Mouse (Mus musculus): ENCODE measurements at regions not wholly inside any gene's neighbourhood (a gene's known extent, or its start where the extent isn't known, plus 50 kb on each side); places are given as distances from the start of the nearest gene placed in this dataset.

DNA sequence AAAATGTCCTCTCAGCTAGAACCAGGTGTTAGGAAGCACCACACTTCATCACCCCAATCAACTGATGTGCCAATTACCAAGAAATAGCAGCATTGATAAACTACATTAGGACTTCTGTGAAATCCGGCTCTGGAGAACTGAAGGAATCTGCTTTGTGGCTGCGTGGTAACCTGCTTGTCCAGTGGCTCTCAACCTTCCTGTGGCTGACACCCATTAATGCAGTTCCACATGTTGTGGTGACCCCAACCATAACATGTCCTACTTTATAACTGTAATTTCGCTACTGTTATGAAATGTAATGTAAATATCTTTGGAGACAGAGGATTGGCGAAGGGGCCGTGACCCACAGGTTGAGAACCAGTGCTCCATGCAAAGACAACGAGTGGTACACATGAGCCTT, 136.7 kb downstream of the Gm11011 start:
- no peak for DNase-seq (ENCODE audit: low read depth)

DNA sequence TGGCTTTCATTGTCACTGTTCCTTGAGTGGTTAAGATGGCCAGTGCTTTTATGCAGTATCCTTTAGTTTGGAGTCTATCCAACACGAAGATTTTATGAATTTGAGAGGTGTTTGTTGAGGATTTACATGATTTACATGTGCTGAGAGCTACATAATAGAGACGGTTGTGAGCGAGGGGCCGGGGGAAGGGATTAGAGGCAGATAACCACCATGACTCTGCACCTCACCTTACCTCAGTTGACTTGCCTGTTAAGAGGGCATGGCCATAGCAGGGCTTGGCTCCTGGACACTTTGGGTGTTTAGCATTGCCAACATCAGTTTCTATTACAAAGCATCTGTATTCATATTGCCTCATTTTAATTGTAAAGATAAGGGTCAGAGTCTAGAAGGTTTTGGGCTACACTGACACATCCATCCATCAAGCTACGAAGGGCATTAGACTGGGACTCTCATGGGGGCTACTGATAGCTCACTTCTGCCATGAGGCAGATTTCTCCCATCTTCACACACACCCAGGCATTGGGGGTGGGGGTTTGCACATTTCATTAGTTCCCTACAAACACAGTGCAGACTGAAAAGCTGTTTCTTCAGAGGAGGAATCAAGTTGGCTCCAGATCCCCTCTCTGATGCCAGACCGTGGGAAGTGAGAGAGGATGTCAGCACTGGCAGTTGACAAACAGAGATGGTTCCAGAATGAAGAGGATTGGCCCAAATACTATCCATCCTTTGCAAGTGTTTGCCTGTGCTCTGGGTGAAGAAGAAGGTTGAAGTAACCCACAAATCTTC, 139.9 kb downstream of the Gm11011 start:
- no peak for DNase-seq (ENCODE audit: low read depth)

DNA sequence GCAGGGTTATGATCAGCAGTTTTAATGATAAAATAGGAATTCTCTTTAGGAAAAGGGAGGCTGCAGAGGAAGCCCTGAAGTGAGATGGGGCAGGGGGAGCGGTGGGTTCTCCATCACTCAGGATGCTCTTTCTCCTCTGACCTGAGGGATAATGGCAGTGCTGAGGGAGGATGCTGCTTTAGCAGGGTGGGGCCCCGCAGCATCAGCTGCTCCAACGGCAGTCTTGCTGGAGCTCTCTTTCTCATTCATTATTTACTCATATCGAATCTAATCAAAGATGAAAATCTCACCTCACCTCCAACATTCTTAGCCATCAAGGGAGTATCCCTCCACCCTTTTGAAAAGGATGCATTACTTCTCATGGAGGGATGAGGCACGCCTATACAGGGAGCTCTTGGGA, 141.7 kb downstream of the Gm11011 start:
- no peak for DNase-seq (ENCODE audit: low read depth)

DNA sequence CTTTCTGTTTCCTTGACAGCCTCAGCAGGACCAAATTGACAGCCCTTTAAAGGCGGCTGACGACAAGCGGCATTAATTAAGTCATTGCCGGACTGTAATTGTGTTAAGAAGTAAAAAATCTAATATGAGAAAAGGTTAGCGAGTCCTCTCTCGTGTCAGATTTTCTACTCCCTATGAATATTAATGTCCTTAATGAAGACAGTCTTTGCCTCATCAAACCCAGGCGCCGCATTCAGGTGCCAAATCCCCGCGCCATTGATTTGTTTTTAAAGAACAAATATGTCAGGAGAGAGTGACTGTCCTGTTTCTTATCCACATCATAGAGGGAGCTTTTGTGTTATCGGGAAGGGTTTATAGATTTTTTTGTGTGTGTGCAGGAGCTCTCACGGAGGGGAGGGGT, 142.2 kb downstream of the Gm11011 start:
- no peak for DNase-seq (ENCODE audit: low read depth)

DNA sequence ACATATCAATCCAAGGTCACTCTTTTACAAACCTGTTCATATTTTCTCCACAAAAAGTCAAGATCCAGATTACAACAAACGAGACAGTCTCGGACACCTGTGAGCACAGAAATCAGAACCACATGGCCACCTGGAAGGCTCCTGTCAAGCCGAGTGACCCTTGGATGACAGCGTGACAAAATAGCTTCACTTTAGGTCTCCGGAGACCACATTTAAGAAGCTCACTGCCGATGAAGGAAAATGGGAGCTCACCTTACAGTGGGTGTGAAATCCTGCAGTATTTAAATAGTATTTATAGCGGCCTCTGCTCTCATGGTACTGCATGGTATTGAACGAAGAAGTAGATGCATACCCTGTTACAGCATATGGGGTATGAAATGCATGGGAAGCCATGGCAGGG, 144.3 kb downstream of the Gm11011 start:
- DNase-seq (ENCODE audit: low read depth): no peak

DNA sequence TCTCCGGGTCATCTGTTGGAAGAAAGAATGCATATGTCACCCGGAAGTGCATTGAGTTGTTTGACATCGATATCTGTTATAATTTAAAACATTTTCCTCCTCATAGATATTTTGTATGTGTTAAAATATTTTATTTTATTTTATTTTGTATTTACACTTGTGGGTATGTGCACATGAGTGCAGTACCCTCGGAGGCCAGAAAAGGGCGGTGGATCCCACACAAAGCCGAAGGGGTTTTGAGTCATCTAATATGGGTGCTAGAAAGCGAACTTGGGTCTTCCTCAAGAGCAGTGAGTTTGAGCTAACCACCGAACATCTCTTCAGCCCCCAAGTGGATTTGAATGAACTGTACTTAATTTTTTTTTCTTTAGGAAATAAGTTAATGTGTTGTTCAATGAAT, 156.0 kb downstream of the Gm11011 start:
- DNase-seq (ENCODE audit: low read depth): peak; percentile 3

DNA sequence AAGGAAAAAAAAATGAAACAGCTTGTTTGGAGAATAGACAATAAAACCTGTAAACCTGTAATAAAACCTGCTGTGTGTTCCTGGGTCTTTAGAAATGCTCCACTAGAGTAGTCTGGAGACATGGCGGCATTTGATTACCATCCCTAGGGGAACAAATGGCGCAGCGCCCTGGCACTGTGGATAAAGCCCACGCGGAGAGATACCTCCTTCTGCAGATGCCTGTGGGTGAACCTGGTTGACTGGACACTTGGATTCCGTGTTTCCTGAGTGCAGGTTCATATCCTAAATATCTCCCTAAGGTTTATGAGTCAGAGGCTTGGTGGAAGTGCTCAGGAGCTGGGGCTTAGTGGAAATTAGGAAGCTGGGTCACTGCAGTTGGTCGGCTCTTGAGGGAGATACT, 158.1 kb downstream of the Gm11011 start:
- no peak for DNase-seq (ENCODE audit: low read depth)

DNA sequence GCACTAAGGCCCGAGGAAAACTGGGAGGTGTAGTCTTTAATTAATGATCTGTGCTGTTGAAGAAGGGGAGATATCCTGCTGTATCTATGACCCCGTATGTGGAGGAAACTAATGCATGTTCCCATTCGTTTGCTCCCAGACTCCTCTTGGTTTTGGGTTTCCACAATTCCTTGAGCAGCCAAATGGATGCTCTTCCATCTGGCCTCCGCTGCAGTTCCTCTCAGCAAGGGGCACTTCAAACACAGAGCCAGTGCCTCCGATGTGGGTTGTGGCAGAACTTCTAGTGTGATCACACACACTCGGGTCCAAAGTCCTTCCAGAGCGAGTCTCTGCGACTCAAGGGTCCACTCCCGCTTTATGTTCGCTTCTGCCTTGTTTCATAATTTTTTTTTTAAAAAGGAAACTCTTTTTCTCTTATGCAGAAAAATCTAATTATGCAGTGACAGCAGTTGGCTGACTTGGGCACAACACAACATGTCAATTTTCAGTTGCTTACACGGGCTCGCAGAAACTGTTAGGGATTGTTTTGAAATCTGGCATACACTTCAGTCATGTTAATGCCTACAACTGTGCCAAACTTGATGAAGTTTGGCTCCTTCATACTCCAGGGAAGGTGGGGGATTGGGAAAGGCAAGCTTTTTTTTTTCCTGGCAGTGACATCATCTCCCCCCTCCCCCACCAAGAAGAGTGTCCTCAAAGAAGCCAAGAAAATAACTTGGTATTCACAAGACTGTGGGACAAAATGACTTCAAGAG, 163.2 kb downstream of the Gm11011 start:
- no peak for DNase-seq (ENCODE audit: low read depth)

DNA sequence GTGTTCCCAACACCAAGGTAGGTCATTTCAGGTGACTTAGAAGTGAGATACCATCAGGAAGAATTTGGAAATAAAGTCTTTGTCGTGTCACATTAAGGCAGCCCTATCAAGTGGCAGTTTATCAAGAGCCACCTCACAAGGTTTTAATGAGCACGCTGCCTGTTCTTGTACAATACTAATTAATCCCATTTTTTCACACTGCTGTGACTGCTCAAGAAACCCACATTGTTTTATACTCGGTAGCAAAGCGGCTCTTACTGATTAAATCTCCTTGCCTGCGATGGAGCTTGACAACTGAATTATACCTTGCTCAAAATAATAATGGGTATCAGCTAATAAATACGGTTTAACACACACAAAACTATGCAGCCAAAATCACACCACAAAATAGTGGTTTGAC, 175.2 kb downstream of the Gm11011 start:
- DNase-seq (ENCODE audit: low read depth): no peak

DNA sequence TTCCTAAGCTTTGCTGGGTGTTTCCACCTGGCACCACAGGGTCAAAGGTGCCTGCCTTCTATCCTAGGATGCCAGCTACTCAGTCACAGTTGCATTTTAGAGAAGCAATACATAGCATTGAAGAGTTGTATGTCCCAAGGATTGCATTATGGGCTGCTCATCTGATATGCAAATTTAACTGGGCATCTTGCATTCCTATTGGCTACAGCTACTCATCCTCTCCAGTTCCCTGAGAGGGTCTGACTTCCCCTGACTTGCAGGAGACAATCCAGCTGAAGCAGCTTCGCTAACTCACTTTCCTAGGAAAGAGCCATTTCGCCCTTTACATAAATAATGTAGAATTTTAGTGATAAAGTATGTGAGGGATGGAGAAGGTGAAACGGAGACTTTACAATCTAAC, 177.5 kb downstream of the Gm11011 start:
- DNase-seq (ENCODE audit: low read depth): no peak

DNA sequence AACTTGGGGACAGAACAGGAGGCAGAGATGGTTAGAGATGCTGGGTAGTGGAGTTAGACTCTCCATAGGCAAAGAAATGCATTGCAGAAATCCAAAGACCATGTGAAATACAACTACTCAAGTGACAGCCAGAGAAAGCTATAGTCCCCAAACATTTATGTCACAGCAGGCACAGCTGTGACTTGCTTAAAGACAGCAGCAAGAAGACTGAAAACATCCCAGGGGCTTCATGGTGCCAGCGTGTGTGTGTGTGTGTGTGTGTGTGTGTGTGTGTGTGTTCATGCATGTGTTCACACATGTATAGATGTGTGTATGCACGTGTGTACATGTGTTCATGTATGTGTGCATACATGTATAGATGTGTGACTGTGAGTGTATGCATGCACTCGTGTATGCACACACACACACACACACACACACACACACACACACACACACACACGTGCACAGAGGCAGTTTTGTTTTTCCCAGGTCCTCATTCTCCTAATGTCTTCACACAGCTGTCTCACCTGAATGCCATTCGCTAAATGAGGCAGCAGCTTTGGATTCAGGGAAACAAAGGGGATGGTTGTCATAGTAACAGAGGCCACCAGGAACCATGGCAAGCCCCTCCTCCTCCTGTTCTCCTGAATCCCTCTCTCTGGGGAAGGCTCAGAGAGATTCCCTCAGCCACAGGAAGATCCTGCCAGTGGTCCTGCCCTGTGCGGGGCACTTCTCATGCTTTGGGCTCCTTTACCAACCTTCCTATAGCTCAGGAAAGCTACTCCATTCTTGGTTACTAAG, 182.4 kb downstream of the Gm11011 start:
- no peak for DNase-seq (ENCODE audit: low read depth)

DNA sequence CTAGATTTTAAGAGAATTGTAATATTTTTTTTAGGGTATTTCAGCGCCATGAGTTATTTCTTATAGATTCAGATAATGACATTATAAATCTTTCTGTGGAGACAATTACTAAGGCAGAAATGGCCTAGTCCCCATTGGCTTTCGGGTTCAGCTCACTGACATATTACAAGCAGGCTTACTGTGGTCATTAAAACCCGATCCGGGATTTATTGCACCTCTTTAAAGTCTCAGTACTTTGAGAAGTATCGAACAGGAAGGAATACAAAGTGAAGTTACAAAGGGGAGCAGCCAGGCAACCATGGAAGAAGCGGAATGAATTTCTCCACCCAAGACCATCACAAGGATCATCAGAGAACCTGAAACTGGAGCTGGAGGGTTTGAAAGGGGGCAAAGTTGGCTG, 189.8 kb downstream of the Gm11011 start:
- DNase-seq (ENCODE audit: low read depth): no peak

DNA sequence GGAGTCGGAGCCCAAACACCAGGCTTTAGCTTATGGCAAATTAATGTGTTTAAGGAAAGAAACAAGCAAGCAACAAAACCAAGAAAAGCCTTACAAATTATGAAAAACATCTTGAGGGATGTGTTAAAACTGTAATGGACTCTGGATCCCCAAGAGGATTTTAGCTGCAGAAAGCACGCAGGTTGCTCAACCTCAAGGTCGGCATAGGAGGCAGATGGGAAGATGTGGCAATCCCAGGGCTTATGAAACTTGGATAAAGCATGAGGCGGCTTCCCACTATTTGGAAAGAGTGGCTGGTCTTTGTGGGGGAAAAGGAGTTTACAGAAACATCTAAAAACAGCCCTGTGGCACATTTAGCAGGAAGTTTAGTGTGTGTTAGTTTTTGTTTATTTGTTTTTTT, 190.5 kb downstream of the Gm11011 start:
- DNase-seq (ENCODE audit: low read depth): peak; percentile 6

DNA sequence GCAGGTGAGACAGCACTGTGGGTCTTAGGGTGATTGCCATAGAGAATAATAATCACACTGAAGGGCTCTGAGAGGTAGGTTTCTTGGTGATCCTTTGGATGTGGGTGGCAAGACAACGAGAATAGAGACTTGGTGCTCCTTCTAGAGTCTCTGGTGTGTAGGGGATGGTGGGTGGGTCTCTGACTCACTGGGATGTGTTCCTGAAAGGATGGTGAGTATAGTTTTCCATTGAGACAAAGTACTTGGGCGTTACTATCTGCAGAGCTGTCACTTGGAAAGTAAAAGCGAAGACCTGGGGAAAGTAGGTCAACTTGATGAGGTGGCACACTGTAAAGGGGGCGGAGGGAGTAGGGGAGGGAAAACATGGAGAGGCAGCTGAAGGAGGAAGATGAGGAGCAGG, 191.3 kb downstream of the Gm11011 start:
- DNase-seq (ENCODE audit: low read depth): no peak

DNA sequence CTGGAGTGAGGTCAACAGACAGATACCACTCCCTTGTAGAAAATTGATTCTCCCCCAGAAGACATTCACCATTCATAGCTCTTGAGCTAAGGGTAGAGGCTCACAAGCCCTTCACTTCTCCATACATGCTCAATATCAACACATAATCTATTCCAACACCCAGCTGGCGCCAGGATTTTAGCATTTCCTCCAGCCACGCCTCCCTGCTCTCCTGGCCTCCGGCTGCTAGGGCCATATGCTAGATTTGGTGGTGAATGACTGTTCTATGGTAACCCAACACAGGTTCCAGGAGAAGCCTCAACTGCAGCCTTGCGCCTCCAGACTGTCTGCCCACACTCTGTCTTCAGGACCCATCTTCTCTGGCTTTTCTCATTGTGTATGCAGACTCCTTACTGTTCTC, 197.9 kb downstream of the Gm11011 start:
- DNase-seq (ENCODE audit: low read depth): no peak

DNA sequence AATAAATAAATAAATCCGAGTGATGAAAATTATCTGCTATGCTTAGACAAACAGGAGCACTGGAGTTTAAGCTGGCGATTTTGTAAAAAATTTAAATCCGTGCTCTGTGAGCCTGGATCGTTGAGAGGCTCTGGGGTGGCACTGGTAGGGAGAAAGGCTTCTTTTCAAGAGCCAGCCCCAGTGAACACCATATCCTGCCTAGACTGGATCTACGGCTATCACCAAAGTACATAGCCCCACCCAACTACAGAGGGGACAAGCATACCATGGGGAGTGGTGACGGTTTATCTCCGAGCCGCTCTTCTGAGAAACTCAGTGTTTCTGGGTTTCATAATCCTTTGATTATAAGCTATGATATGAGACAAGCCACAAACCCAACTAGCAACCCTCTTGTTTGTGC, 199.0 kb downstream of the Gm11011 start:
- DNase-seq (ENCODE audit: low read depth): no peak

DNA sequence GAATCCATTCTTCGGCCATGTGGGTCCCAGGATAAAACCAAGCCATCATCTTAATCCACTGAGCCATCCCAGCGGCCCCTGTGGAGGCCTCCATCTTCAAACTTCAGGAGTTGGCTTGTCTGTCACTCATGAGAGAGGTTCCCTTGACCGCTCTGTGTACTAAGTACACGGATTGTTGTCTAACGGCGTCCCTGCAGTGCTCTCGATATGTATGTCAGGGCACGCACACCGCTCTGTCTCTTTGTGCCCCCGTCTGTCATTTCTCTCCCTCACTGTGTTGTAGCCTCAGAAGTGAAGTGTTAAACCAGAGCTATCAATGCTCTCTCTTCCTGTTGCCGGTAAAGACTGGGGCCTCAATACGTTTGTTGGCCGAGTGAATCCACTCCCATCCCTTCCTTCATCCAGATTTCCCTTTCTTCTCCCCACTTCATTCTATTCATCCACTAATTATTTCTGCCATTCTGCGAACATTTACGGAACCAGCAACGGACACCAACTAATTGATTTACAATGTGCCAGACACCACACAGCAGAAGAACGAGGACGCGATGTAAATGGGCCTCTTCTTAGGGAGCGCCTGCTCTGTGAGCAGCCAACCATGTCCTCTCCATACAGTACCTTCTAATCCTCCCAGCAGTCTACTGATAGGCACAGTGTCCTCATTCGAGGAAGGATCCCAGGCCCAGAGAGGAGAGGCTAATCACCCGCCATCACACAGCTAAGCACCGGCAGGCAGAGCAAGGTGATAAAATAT, 199.6 kb downstream of the Gm11011 start:
- DNase-seq (ENCODE audit: low read depth): no peak

DNA sequence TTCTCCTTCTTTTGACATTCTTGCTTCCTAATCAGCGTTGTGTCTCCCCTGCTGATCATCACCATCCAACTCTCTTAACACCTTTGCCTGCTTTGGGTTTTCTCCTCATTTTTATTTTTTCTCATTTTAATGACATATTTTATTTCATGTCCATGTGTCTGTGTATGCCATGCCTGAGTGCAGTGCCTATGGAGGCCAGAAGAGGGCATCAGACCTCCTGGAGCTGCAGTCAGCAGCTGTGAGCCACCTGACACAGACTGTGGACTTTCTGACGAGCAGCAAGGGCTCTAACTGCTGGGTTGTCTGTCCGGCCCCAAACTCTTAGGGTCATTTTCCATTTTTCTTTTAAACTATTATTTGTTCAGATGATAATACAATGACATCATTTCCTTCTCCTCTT, 203.8 kb downstream of the Gm11011 start:
- DNase-seq (ENCODE audit: low read depth): no peak

DNA sequence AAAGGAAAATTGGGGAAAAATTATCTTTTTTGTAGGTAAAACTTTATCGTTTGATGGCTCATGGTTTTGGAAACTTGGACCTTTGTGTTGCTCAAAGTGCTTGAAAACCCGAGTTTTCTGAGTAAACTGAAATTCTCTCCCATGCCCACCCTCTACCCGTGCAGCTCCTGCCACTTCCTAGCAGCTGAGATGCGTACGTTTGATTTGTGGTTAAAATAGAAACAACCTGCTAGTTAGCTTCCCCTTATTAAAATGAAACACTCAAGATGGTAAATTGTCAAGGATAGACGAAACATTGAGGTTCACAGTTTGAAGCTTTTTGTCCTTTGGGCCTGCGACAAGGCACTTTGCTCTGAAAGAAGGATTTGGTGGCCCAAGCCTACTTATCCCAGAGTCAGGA, 214.5 kb downstream of the Gm11011 start:
- no peak for DNase-seq (ENCODE audit: low read depth)

DNA sequence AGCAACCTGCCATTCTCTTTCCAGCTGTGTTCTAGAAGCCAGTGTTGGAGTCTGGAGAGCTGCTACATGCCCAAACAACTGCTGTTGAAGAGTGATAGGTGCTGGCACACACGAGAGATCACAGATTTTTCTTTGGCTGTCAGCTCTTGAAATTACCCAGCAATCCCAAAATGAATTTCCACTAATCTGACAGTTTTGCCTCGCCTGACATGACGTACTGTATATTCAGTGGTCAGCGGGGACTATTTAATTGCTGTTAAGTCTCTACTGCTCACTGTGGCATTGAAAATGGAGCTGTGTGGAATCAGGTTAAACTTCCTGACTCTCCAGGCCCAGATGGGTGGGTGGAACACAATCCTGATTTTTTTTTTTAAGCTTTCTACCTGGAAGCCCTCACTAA, 222.5 kb downstream of the Gm11011 start:
- no peak for DNase-seq (ENCODE audit: low read depth)

DNA sequence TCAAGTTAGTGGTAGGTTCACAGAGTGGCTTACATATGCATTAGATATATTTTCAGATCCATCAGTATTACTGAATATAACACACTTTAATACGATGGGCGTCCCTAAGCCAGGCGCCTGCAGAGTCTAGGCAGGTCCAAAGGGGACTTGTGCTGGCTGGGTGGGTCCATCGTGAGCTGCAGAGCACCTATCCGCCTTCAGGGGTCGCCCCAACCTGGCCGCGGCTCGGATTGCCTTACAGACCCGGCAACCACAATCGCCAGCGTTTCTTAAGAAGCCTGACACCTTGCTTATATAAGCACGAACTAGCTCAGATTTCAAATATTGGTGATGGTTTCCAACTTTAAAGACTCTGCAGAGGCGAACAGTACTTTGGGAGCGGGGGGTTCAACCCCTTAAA, 227.3 kb downstream of the Gm11011 start:
- DNase-seq (ENCODE audit: low read depth): no peak

DNA sequence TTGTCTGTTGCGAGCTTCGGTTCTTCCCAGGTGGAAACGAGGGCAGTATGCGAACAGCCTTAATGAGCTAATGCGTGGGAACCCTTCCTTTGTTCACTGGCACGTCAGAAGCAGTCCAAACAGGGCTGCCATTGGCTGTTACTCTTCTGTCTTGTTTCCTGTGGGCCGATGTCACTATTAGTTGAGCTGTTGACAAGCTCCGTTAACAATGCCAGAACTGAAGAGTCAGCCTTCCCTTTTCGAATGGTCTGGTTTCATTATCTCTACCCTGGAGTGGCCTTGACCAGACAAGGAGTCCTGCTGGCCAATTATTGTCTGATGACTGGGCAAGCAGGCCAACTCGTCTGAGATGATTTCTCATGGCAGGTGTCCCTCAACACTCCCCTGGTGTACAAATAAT, 230.1 kb downstream of the Gm11011 start:
- DNase-seq (ENCODE audit: low read depth): no peak

Measured in NIH3T3 (cell line).